Mouse (Mus musculus) layer of hippocampus, adult 6 months (tissue): ENCODE measurements around the gene Cdh13. TPM values are rescaled to one million over a fixed set of nuclear protein-coding genes. Genes with fewer than 3 reads are reported as not detected.

Experiments
- long read RNA-seq, 2 experiments: library from polyadenylated mRNA; unstranded; transcript quantifications; one replicate each; pipeline ENCODE4 v2.0.0; 2019 to 2020
- polyA plus RNA-seq: library from polyadenylated mRNA; unstranded; fragments of <200 nt; fragmentation: Nextera tagmentation; gene quantifications from 2 replicates; pipeline ENCODE4 v1.2.3, GENCODE M21; 2021

Gene Cdh13
- 40.6 and 40.9 TPM in 2 replicates for polyA plus RNA-seq
- long read RNA-seq, experiment 1, partial matches to known transcripts, result 106 of 118 reads
- long read RNA-seq, experiment 1, other reads (novel, unspliced or antisense), result 12 of 118 reads
- long read RNA-seq, experiment 2, partial matches to known transcripts, result 357 of 372 reads
- long read RNA-seq, experiment 2, other reads (novel, unspliced or antisense), result 14 of 372 reads

DNA sequence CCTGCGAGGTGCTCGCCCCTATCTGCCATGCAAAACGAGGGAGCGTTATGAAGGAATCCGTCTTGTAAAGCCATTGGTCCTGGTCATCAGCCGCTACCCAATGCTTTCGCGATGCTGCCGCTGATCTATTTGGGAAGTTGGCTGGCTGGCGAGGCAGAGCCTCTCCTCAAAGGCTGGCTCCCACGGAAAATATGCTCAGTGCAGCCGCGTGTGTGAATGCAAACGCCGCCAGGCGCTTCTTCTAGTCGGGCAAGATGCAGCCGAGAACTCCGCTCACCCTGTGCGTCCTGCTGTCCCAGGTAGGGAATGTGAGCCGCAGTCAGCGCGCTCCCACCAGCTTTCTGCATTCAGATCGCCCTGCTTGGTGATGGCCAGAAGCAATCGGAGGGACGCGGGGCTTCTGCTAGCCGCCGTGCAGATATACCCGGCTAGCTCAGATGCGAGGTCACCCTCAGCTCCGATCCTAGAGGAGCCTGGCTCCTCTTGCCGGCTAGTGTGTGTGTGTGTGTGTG lies at the start of gene Cdh13:
Gene Cdh13 (plus strand): TSS at position 134 of the 512 bp plus-strand sequence.

DNA sequence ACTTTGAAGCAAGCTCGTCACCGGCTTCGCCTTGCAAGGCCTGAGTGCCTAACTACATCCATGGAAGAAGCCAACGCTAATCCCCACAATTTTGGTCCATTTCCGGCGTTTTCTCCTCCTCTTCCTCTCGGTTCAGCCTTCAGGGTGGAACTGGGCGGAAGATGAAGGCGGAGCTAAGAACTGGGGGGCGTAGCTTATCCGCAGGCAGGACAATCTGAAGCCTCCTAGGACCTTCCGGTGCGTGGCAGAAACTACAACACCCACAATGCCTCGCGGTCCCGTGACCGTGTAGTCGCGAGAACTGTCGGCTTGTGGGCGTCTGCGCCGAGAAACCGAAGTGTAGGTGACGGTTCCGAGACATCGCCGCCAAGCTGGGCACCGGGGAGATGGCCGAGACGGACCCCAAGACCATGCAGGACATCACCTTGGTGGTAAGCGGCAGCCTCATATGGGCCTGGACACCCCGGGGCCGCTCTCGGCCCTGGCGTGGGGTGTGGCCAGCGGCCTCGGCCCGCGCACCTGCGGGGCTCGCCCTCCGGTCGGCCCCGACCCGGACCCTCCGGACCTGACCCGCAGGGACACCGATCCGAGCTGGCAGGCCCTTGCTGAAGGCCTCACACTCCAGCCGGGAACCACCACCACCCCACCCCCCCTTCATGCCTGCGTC lies 1060.8 kb downstream of the Cdh13 start, which contains the start of gene Hsbp1:
Gene Hsbp1 (plus strand): TSS at position 299 of the 667 bp plus-strand sequence.

